Mouse (Mus musculus) heart, embryonic 12.5 days (tissue): ENCODE data around the gene Sft2d1. TPM values are rescaled to one million over a fixed set of nuclear protein-coding genes. Genes with fewer than 3 reads are reported as not detected.
A peak's percentile ranks its signal among the peaks of the same experiment; 100 is the strongest.

ENCODE experiments used
- ATAC-seq: fragments of 200-750 bp; cut with Nextera tagmentation; 2 replicates; pipeline ENCODE4 v1.8.0; 2017; ENCODE audit warnings: moderate TSS enrichment, moderate library complexity; ENCODE audit not compliant: insufficient number of reproducible peaks, low FRiP score
- H3K27ac ChIP-seq: fragments of 300-500 bp; sonication (generic); 2 replicates; pipeline ENCODE4 v1.5.1; 2016; ENCODE audit warnings: mild to moderate bottlenecking, moderate library complexity; ENCODE audit not compliant: poor library complexity, severe bottlenecking
- H3K27me3 ChIP-seq: fragments of 300-500 bp; sonication (generic); replicated peaks from 2 replicates; pipeline ENCODE4 v1.6.1; 2016; ENCODE audit warnings: mild to moderate bottlenecking, moderate library complexity
- H3K36me3 ChIP-seq: fragments of 300-500 bp; sonication (generic); 2 replicates; pipeline ENCODE4 v1.6.1; 2016; ENCODE audit warnings: mild to moderate bottlenecking, moderate library complexity
- H3K4me1 ChIP-seq: fragments of 300-500 bp; sonication (generic); replicated peaks from 2 replicates; pipeline ENCODE4 v1.6.1; 2016; ENCODE audit warnings: mild to moderate bottlenecking
- H3K4me2 ChIP-seq: fragments of 300-500 bp; sonication (generic); 2 replicates; pipeline ENCODE4 v1.6.1; 2016; ENCODE audit warnings: mild to moderate bottlenecking, moderate library complexity
- H3K4me3 ChIP-seq: fragments of 300-500 bp; sonication (generic); 2 replicates; pipeline ENCODE4 v1.5.1; 2016; ENCODE audit warnings: mild to moderate bottlenecking
- H3K9ac ChIP-seq: fragments of 300-500 bp; sonication (generic); 2 replicates; pipeline ENCODE4 v1.6.1; 2016; ENCODE audit warnings: mild to moderate bottlenecking, moderate library complexity
- H3K9me3 ChIP-seq: fragments of 300-500 bp; sonication (generic); replicated peaks from 2 replicates; pipeline ENCODE4 v1.6.1; 2016; ENCODE audit warnings: mild to moderate bottlenecking, moderate library complexity
- WGBS: fragments of 180-500 bp; shearing (Covaris S2); methylation state at CpG from one replicate; pipeline ENCODE4 v1.1.7; 2016; 5-methylcytosine and 5-hydroxymethylcytosine counted together
- polyA plus RNA-seq: library from polyadenylated mRNA; unstranded; fragments of >200 nt; fragmentation: Nextera tagmentation; extraction: Ambion mirVana; gene quantifications from 2 replicates; pipeline ENCODE4 v1.2.1, GENCODE M21; 2016

The Sft2d1 gene
- polyA plus RNA-seq, 1 experiment from 2014 or later = 69.6 TPM

DNA sequence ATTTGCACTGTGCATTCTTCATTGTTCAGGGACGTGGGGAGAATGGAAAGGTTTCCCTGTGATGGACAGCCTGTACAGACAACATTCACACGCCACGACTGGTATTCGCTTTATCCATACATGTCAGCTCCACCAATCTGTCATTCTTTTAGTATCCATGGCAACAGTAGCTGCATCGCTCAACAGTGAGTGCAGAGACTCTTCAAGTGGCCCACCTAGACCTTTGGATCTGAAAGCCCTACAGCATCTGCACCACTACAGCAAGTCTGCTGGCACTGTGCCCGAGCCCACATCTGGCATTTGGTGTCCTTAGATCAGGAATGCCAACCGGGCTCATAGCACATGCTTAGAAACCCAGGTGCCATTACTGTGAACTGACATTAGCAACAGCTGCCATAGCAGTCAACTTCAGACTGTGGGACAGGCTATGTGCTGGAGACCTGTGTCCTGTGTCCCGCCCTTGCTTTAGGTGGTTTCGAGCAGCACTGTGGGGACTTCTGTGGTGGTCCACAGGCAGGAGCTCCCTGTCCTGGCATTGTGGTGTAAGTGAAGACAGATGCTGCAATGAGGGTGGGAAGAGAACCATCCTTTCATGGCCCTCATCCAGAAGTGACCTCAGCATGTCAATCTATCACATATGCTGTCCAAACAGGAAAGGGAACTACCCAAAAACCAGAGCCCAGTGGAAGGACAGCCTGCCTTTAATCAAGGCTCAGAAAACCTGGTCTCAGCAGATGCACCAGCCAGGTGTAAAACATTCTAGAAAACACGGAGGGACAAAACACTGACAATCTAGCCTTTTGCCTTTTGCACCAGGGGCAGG, 50.6 kb downstream of the Sft2d1 start:
- H3K27me3 ChIP-seq = peaks cover 34% of the 10 kb centered on the region
- no peak for ATAC-seq
- H3K4me2 ChIP-seq = no peak overlapping the region
- no peaks in the 10 kb centered on the region for H3K4me1 ChIP-seq
- H3K9ac ChIP-seq = no peak overlapping the region
- no peak overlapping the region for H3K4me3 ChIP-seq
- WGBS = 77% methylated on average over 10 of the region's 10 CpGs
- H3K36me3 ChIP-seq = no peaks in the 10 kb centered on the region
- H3K9me3 ChIP-seq = no peaks in the 10 kb centered on the region
- no peak overlapping the region for H3K27ac ChIP-seq

- WGBS = 25% methylated on average over 19 of the region's 20 CpGs
- no peak for ATAC-seq
- H3K27me3 ChIP-seq = peaks cover 26% of the 10 kb centered on the region
- no peak overlapping the region for H3K4me3 ChIP-seq
- H3K9me3 ChIP-seq = no peaks in the 10 kb centered on the region
- no peak overlapping the region for H3K27ac ChIP-seq
- peak overlapping the region; percentile 37 for H3K4me2 ChIP-seq
- no peak overlapping the region for H3K9ac ChIP-seq
- H3K4me1 ChIP-seq = peaks cover 26% of the 10 kb centered on the region
- H3K36me3 ChIP-seq = no peaks in the 10 kb centered on the region
Measured at GRCm38 (mm10) chr17:8367514-8368480, 56.9 kb downstream of the Sft2d1 start.

DNA sequence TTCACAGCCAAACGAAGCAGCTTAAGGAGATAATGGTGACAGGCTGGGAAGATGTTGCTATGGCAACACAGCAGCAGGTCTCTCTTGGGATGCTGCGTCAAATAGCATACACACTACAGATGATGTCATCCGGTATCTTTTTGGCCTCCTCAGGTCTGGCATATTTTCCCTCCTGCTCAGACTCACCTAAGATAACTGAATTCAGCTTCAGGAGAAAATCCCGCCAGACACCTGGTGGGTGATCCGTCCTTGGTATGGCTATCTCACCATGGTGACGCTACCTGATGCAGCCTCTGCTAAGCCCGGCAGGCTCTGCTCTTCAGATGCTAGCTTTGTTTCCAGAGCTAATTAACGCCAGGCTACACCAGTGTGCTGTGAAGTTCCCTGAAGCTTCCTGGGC, 57.7 kb downstream of the Sft2d1 start:
- H3K27me3 ChIP-seq = peaks cover 23% of the 10 kb centered on the region
- no peak for ATAC-seq
- H3K36me3 ChIP-seq = no peaks in the 10 kb centered on the region
- H3K4me2 ChIP-seq = peak overlapping the region; percentile 37; the same call in 1 of the 2 replicates
- 14% methylated on average over 8 of the region's 8 CpGs for WGBS
- no peaks in the 10 kb centered on the region for H3K9me3 ChIP-seq
- no peak overlapping the region for H3K9ac ChIP-seq
- peaks cover 26% of the 10 kb centered on the region for H3K4me1 ChIP-seq
- no peak overlapping the region for H3K27ac ChIP-seq
- H3K4me3 ChIP-seq = no peak overlapping the region

GRCm38 (mm10) chr17:8369171-8369570, 58.3 kb downstream of the Sft2d1 start:
- Histone ChIP-seq H3K9ac (no peak overlapping the region), H3K27ac (no peak overlapping the region), H3K4me2 (no peak overlapping the region), H3K4me1 (peaks cover 26% of the 10 kb centered on the region), H3K36me3 (no peaks in the 10 kb centered on the region), H3K9me3 (no peaks in the 10 kb centered on the region), H3K4me3 (no peak overlapping the region), H3K27me3 (peaks cover 18% of the 10 kb centered on the region)
- 57% methylated on average over 2 of the region's 2 CpGs for WGBS
- ATAC-seq = no peak

DNA sequence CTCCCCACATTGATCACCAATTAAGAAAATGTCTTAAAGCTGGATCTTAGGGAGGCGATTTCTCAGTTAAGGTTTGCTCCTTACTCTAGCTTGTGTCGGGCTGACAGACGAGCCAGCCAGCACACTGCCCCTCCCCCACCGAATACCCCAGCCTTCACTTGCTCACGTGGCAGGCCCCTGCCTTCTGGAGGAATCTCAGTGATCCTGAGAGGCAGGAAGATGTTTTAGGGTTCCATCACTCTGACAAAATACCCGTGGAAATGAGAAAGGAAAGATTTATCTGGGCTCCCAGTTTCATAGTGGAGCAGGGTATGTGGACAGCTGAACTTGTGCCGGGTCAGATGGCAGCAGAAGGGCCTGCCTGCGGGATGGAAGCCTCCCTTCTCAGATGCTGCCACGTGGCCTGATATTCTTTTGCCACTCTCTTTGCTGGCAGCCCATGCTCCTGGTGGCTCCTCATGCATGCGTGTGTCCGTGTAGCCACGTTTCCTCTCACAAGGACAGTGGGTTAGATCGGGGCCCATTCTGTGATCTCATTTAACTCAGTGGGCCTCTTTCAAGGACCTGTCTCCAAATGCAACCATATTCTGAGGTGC, 59.8 kb downstream of the Sft2d1 start:
- H3K4me3 ChIP-seq = no peak overlapping the region
- no peak overlapping the region for H3K9ac ChIP-seq
- H3K4me2 ChIP-seq = no peak overlapping the region
- H3K4me1 ChIP-seq = peaks cover 26% of the 10 kb centered on the region
- H3K9me3 ChIP-seq = no peaks in the 10 kb centered on the region
- no peaks in the 10 kb centered on the region for H3K36me3 ChIP-seq
- WGBS = 28% methylated on average over 13 of the region's 13 CpGs
- H3K27ac ChIP-seq = no peak overlapping the region
- peaks cover 25% of the 10 kb centered on the region for H3K27me3 ChIP-seq
- no peak for ATAC-seq

DNA sequence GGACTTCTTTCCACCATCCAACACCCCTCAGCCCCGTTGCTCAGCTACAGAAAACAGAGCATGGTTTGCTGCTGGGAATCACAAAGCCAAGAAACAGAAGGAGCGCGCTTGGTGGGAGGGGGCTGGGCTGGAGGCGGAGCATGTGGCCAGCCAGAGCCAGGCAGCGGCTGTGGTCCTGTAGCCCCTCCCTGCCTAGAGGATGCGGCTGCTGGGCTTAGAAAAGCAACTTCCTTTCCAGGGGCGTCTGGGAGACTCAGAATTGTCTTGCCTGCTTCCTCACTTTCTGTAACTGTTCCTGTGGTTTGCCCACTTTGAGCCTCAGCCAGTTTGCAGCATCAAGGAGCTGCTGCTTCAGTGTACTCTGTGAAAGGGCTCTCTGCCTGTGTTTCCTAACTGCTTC, 60.9 kb downstream of the Sft2d1 start:
- Histone ChIP-seq H3K27me3 (peaks cover 25% of the 10 kb centered on the region), H3K9me3 (no peaks in the 10 kb centered on the region), H3K4me3 (peak overlapping the region; percentile 36), H3K4me1 (peaks cover 26% of the 10 kb centered on the region), H3K9ac (peak overlapping the region; percentile 71; the same call in 1 of the 2 replicates), H3K27ac (peak overlapping the region; percentile 52), H3K36me3 (no peaks in the 10 kb centered on the region), H3K4me2 (peak overlapping the region; percentile 82)
- ATAC-seq = peak; percentile 80
- 2% methylated on average over 7 of the region's 7 CpGs for WGBS

GRCm38 (mm10) chr17:8372286-8373046, 61.6 kb downstream of the Sft2d1 start:
- no peaks in the 10 kb centered on the region for H3K9me3 ChIP-seq
- peak overlapping the region; percentile 82 for H3K4me2 ChIP-seq
- H3K9ac ChIP-seq = peak overlapping the region; percentile 71
- peak overlapping the region; percentile 52 for H3K27ac ChIP-seq
- 4% methylated on average over 18 of the region's 18 CpGs for WGBS
- H3K4me3 ChIP-seq = peak overlapping the region; percentile 36
- ATAC-seq = peak; percentile 23; the same call in 1 of the 2 replicates
- peaks cover 25% of the 10 kb centered on the region for H3K27me3 ChIP-seq
- H3K4me1 ChIP-seq = peaks cover 26% of the 10 kb centered on the region
- H3K36me3 ChIP-seq = no peaks in the 10 kb centered on the region

Other genes starting within 250 kb of the Sft2d1 start
- gene Gm49673, start 163.3 kb upstream of the Sft2d1 start, polyA plus RNA-seq = not detected in 2 replicates
- gene Rnaset2a, start 163.0 kb upstream of the Sft2d1 start, polyA plus RNA-seq = 35.3 and 36.2 TPM in 2 replicates
- gene Fgfr1op, start 145.6 kb upstream of the Sft2d1 start, polyA plus RNA-seq = 23.1 and 23.8 TPM in 2 replicates
- not detected in 2 replicates for gene Ccr6, start 75.1 kb upstream of the Sft2d1 start, polyA plus RNA-seq
- gene Mpc1, start 28.2 kb upstream of the Sft2d1 start, polyA plus RNA-seq = 164 and 166 TPM in 2 replicates
- 0.10 and 0.14 TPM in 2 replicates for gene Prr18, start 26.4 kb downstream of the Sft2d1 start, polyA plus RNA-seq
- gene T2, start 44.9 kb downstream of the Sft2d1 start, polyA plus RNA-seq = 1.0 and 1.1 TPM in 2 replicates
- gene T, start 123.3 kb downstream of the Sft2d1 start, polyA plus RNA-seq = 0.24 and 0.46 TPM in 2 replicates
- 1.4 and 1.7 TPM in 2 replicates for gene Pde10a, start 214.3 kb downstream of the Sft2d1 start, polyA plus RNA-seq